ENCODE assay signal across 8 mouse cellular contexts in genomic region chrX:164269285-164269761, GRCm38 (mm10). TPM values are rescaled to one million over a fixed set of nuclear protein-coding genes. Genes with fewer than 3 reads are reported as not detected.
DNase-seq lines count a peak whose midpoint lies in the region; ATAC-seq lines count a peak whose summit lies in the region.

Pir (plus strand) TSS chrX:164269371.

- peak within 1 kb of the TSS; percentile 53 for H3K4me2 ChIP-seq in hindbrain, embryonic 14.5 days (replicated peaks)

- H3K27ac ChIP-seq in hindbrain, embryonic 14.5 days: no peak within 1 kb of the TSS

- no peaks in the 10 kb centered on the region for H3K36me3 ChIP-seq in hindbrain, embryonic 14.5 days (replicated peaks; ENCODE audit: control insufficient read depth, insufficient read depth)

- peak; percentile 98 for ATAC-seq in common myeloid progenitor, adult 5-6 weeks (replicated peaks; ENCODE audit: low read depth, poor library complexity, severe bottlenecking)
- ATAC-seq in hindbrain, embryonic 14.5 days (ENCODE audit: low FRiP score): peak; percentile 83

- peak; percentile 40 for DNase-seq in adipocyte (ENCODE audit: low spot score)
- peak; percentile 58 for DNase-seq in gastrocnemius, adult 18-20 months (ENCODE audit: low spot score)
- DNase-seq in hindbrain, embryonic 14.5 days (ENCODE audit: low spot score): no peak
- peak; percentile 27 for DNase-seq in left cerebral cortex, adult 11 months (ENCODE audit: low spot score)
- peak; percentile 76 for DNase-seq in lung, postnatal 25 days (ENCODE audit: low spot score)
- peak; percentile 59 for DNase-seq in retina, embryonic 14.5 days (ENCODE audit: low spot score)
- DNase-seq in thymus, postnatal 4 days: peak; percentile 30

- H3K4me1 ChIP-seq in hindbrain, embryonic 14.5 days (replicated peaks; ENCODE audit: control insufficient read depth, insufficient read depth, low read length): no peaks in the 10 kb centered on the region

- peak within 1 kb of the TSS; percentile 29 for H3K4me3 ChIP-seq in hindbrain, embryonic 14.5 days (replicated peaks; ENCODE audit: low read length)

- peak within 1 kb of the TSS; percentile 51 for H3K9ac ChIP-seq in hindbrain, embryonic 14.5 days

- WGBS in hindbrain, embryonic 14.5 days: 15% methylated on average over 20 of the region's 20 CpGs

- no peaks in the 10 kb centered on the region for H3K9me3 ChIP-seq in hindbrain, embryonic 14.5 days (ENCODE audit: control insufficient read depth, low read length)

- H3K27me3 ChIP-seq in hindbrain, embryonic 14.5 days (ENCODE audit: control insufficient read depth, insufficient read depth, low read length): no peaks in the 10 kb centered on the region

RNA-seq across cellular contexts. Expression of gene Pir, which starts in this region (rescaled TPM):
- total RNA-seq in common myeloid progenitor, adult 5-6 weeks (2017): 1.2 TPM in 1 of 2 replicates, not detected in the other
- total RNA-seq in gastrocnemius, adult 18-20 months (2021): 1 to 10 TPM; 2.9 to 6.0 TPM
- 3.8 and 4.0 TPM in 2 replicates for polyA plus RNA-seq in hindbrain, embryonic 14.5 days (2014; fragmentation: Nextera tagmentation; extraction: Ambion mirVana)
